Mouse (Mus musculus) spleen, postnatal 0 days (tissue): ENCODE measurements around the gene Sncg. TPM values are rescaled to one million over a fixed set of nuclear protein-coding genes. Genes with fewer than 3 reads are reported as not detected.

ENCODE experiments used
- polyA plus RNA-seq: library from polyadenylated mRNA; unstranded; fragments of >200 nt; fragmentation: Nextera tagmentation; extraction: Ambion mirVana; gene quantifications from 2 replicates; pipeline ENCODE4 v1.2.1, GENCODE M21; 2015

The Sncg gene
- 0.51 and 0.63 TPM in 2 replicates for polyA plus RNA-seq

DNA sequence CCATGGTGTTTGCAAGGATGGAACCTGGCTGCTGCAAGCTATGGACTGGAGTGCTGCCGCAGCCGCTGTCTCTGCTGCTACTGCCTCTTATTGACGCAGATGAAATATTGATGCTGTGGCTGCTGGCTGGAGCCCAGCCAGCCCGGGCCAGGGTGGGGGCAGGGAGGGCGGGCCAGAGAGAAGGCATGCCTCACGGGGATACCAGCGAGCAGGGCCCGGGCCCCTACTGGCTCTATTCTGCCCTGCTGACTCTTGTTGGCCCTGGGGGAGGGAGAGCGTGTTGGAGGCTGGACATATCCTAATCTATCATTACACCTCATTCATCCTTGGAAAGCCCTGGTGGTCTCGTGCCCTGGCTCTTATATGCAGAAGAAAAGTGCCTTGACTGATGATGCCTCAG is at the start of gene Sncg:
Gene Sncg, minus strand, starts transcription at position 213 of the 400 bp plus-strand sequence.

GRCm38 (mm10) chr14:34375415-34375904 is 871 bp upstream of the Sncg start, which contains the start of gene Mmrn2:
Gene Mmrn2 (plus strand): TSS chr14:34375465.

DNA sequence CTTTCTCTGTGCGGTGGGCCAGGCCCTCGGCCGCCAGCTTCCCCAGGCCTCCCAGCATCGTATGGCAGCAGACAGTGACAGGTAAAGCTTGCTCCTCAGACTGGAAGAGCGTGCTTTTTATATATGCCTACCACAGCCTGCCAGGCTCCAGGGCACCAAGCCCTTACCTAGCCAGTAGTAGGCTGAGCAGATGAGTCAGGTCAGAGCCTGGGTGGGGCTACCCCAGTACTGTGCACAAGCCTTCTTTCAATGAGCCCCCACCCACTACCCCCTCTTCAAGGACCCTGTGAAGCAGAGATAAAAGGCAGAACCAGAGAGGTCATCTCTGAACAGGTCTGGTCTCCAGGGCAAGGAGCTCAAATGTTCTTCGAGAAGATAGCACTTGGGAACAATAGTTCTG is 19.3 kb downstream of the Sncg start, which contains the start of gene Fam25c:
Gene Fam25c, minus strand, starts transcription at position 133 of the 400 bp plus-strand sequence.

Other genes starting within 250 kb of the Sncg start
- gene Npy4r, start 222.3 kb downstream of the Sncg start, polyA plus RNA-seq: 0.08 and 0.16 TPM in 2 replicates
- 0.06 and 0.22 TPM in 2 replicates for gene Gprin2, start 173.1 kb downstream of the Sncg start, polyA plus RNA-seq
- 2.3 and 2.4 TPM in 2 replicates for gene Syt15, start 155.2 kb downstream of the Sncg start, polyA plus RNA-seq
- 7.3 and 9.5 TPM in 2 replicates for gene Shld2, start 64.3 kb downstream of the Sncg start, polyA plus RNA-seq
- 30.9 and 38.6 TPM in 2 replicates for gene Glud1, start 64.1 kb downstream of the Sncg start, polyA plus RNA-seq
- not detected in 2 replicates for gene Fam25c, start 19.4 kb downstream of the Sncg start, polyA plus RNA-seq
- gene Mmrn2, start 676 bp upstream of the Sncg start, polyA plus RNA-seq: 5.4 and 6.2 TPM in 2 replicates
- 5.1 and 7.3 TPM in 2 replicates for gene Bmpr1a, start 128.6 kb upstream of the Sncg start, polyA plus RNA-seq
- gene 9230112D13Rik, start 148.0 kb upstream of the Sncg start, polyA plus RNA-seq: not detected in 2 replicates
- 0.10 and 0.16 TPM in 2 replicates for gene Ldb3, start 213.9 kb upstream of the Sncg start, polyA plus RNA-seq
- gene Opn4, start 225.4 kb upstream of the Sncg start, polyA plus RNA-seq: not detected in 2 replicates